Mouse (Mus musculus) ovary, adult 10 weeks (tissue): Measurements from ENCODE around the gene Trp53inp2. TPM values are rescaled to one million over a fixed set of nuclear protein-coding genes. Genes with fewer than 3 reads are reported as not detected.

Source experiments
- polyA plus RNA-seq: library from polyadenylated mRNA; stranded (reverse); fragments of 350-450 nt; fragmentation: Illumina TruSeq; extraction: RNeasy Lipid Tissue Mini Kit (QIAGEN cat#74804); gene quantifications from one replicate; pipeline ENCODE4 v1.2.3, GENCODE M21; 2014

Trp53inp2 gene
- polyA plus RNA-seq: 73.9 TPM

GRCm38 (mm10) chr2:155380261-155381059 lies at the start of gene Trp53inp2:
TSS of gene Trp53inp2 (plus strand) at chr2:155381059.

DNA sequence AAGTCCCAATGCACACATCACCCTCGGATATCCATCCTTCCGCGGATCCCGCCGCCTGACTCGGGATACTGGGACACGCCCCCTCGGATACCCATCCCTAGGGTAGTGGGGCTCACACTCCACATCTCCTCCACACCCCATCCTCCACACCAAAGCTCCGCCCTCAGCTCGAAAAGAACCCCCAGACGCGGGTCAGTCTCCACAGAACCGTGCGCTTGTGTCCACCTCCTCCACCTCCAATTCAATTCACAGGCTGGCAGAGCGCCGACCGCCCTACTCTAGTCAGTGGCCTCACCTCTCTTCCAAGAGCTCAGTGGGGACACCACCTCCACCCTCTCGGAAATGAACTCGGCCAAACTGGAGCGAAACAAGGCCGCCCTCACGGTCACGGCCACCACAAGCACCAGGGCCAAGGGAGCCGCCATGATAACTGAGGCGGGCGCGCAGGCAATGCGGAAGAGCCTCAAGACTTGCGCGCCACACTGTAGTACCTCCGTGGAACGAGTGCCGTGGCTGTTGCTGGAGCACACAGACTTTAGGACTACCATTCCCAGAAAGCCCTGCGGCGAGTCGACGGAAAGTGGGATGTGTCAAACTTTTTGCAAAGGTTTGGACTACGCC lies 23.8 kb upstream of the Trp53inp2 start, which contains the start of gene Pigu:
Gene Pigu, minus strand, starts transcription at position 460 of the 621 bp plus-strand sequence.

Other genes starting within 250 kb of the Trp53inp2 start
- 111 TPM for gene Itch, start 247.6 kb upstream of the Trp53inp2 start, polyA plus RNA-seq
- 335 TPM for gene Dynlrb1, start 144.5 kb upstream of the Trp53inp2 start, polyA plus RNA-seq
- gene Map1lc3a, start 104.8 kb upstream of the Trp53inp2 start, polyA plus RNA-seq: not detected
- gene Pigu, start 23.6 kb upstream of the Trp53inp2 start, polyA plus RNA-seq: 84.2 TPM
- gene Ncoa6, start 92.8 kb downstream of the Trp53inp2 start, polyA plus RNA-seq: 78.7 TPM
- 8.0 TPM for gene Acss2, start 136.9 kb downstream of the Trp53inp2 start, polyA plus RNA-seq
- not detected for gene Ggt7, start 137.2 kb downstream of the Trp53inp2 start, polyA plus RNA-seq
- gene Gss, start 211.8 kb downstream of the Trp53inp2 start, polyA plus RNA-seq: 1.3 TPM
- gene Myh7b, start 230.2 kb downstream of the Trp53inp2 start, polyA plus RNA-seq: not detected